Mouse (Mus musculus): ENCODE measurements around the gene Prcc. TPM values are rescaled to one million over a fixed set of nuclear protein-coding genes. Genes with fewer than 3 reads are reported as not detected.

Gene Prcc
- total and polyA plus RNA-seq, 2 experiments from 2014 or later = 20.9 to 97.8 TPM

DNA sequence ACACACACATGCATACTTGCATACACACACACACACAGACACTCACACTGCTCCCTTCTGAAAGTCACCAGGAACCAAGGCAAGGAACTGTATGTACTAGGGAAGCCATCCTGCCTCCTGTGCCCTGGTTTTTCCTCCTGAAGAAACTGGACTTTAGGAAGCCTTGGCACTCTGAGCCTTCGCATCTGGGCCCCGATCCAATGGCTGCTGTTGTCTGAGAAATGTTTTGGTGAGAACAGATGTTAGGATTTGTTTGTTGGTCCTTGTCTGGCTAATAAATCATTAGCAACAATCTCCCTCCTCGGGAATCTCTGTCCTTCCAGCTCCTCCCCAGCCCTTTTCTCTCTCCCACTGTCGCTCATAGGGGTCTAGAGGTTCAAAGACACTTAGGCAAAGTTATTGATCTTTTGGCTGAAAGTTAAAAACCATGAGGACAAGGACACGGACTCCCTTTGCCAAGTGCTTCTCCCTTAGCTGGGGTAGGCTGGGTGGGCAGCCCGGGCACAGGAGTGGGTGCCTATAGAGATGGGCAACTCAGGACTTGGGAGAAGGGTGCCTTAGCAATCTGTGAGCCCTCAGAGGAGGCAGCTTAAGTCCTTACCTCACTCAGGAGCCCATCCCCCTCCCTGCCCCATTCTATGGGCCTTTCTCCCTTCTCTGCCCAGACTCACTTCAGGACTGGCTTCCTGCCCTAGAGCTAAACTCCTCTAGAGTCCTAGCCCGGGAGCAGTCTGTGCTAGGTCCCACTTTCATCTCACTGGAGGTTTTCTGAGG is 30.4 kb downstream of the Prcc start:
- no peaks in the 10 kb centered on the region for H3K27me3 ChIP-seq (ENCODE audit: insufficient read depth, low read length)
- no peak for TF ChIP-seq CTCF (IDR thresholded peaks at IDR 0.05; ENCODE audit: low read depth)
- H3K9me3 ChIP-seq (ENCODE audit: low read length) = no peaks in the 10 kb centered on the region
- peak; percentile 15 for DNase-seq (ENCODE audit: low spot score)
- no peak overlapping the region for H3K4me3 ChIP-seq (ENCODE audit: low read length)
- H3K4me1 ChIP-seq (ENCODE audit: insufficient read depth, low read length) = no peaks in the 10 kb centered on the region
- no peak overlapping the region for H3K9ac ChIP-seq (replicated peaks; ENCODE audit: low read length)
- H3K36me3 ChIP-seq (ENCODE audit: insufficient read depth, low read length) = peaks cover 29% of the 10 kb centered on the region
- no peak for ATAC-seq
- peak overlapping the region; percentile 37; the same call in 1 of the 2 replicates for H3K27ac ChIP-seq
- WGBS = 50% methylated on average over 7 of the region's 7 CpGs
- no peak overlapping the region for H3K4me2 ChIP-seq (ENCODE audit: low read depth, low read length)

DNA sequence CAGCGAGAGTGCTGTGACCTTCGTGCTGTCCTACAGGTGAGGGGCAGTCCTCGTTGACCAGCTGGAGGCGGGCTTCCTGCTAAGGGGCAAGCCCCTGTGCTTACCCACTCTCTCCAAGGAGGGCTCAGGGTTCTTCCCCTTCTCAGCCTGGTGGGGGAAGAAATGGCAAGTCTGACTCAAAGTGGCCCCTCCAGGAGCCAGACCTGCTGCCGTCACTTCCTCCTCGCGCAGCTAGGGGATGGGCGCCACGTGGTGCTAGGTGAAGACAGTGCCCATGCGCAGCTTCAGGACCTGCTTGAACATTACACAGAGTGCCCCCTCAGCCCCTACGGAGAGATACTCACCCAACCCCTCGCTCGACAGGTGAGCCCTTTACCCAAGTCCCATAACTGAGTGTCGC is 36.3 kb downstream of the Prcc start:
- Histone ChIP-seq H3K4me3 (ENCODE audit: low read length) (no peak overlapping the region), H3K36me3 (ENCODE audit: insufficient read depth, low read length) (no peaks in the 10 kb centered on the region), H3K4me2 (ENCODE audit: low read depth, low read length) (no peak overlapping the region), H3K4me1 (ENCODE audit: insufficient read depth, low read length) (no peaks in the 10 kb centered on the region), H3K27ac (no peak overlapping the region), H3K9ac (replicated peaks; ENCODE audit: low read length) (no peak overlapping the region), H3K9me3 (ENCODE audit: low read length) (no peaks in the 10 kb centered on the region), H3K27me3 (ENCODE audit: insufficient read depth, low read length) (no peaks in the 10 kb centered on the region)
- DNase-seq (ENCODE audit: low spot score) = no peak
- WGBS = 84% methylated on average over 14 of the region's 14 CpGs
- ATAC-seq = no peak
- no peak for TF ChIP-seq CTCF (IDR thresholded peaks at IDR 0.05; ENCODE audit: low read depth)

DNA sequence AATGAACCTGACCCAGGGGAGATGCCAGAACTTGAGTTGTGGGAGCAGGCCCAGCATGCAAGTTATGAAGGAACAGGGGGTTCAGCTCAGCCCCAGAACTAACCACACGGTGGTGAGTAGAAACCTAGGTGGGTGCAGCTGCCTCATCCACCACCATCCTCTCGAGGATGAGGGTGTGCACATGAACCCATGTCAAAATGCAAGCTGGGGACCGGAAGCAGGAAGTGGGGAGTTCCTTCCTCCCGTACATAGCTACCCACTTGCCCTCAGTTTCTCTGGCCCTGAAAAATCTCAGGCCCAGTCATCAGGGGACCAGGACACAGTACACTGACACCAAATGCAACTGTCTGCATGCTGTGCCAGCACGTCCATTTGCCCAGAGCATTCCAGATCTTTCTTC is 37.7 kb downstream of the Prcc start:
- no peaks in the 10 kb centered on the region for H3K9me3 ChIP-seq (ENCODE audit: low read length)
- WGBS = 79% methylated on average over 5 of the region's 5 CpGs
- no peak overlapping the region for H3K9ac ChIP-seq (replicated peaks; ENCODE audit: low read length)
- no peak overlapping the region for H3K4me2 ChIP-seq (ENCODE audit: low read depth, low read length)
- DNase-seq (ENCODE audit: low spot score) = no peak
- H3K27me3 ChIP-seq (ENCODE audit: insufficient read depth, low read length) = no peaks in the 10 kb centered on the region
- no peak for ATAC-seq
- TF ChIP-seq CTCF (IDR thresholded peaks at IDR 0.05; ENCODE audit: low read depth) = no peak
- no peaks in the 10 kb centered on the region for H3K36me3 ChIP-seq (ENCODE audit: insufficient read depth, low read length)
- no peak overlapping the region for H3K4me3 ChIP-seq (ENCODE audit: low read length)
- H3K27ac ChIP-seq = no peak overlapping the region
- H3K4me1 ChIP-seq (ENCODE audit: insufficient read depth, low read length) = no peaks in the 10 kb centered on the region

DNA sequence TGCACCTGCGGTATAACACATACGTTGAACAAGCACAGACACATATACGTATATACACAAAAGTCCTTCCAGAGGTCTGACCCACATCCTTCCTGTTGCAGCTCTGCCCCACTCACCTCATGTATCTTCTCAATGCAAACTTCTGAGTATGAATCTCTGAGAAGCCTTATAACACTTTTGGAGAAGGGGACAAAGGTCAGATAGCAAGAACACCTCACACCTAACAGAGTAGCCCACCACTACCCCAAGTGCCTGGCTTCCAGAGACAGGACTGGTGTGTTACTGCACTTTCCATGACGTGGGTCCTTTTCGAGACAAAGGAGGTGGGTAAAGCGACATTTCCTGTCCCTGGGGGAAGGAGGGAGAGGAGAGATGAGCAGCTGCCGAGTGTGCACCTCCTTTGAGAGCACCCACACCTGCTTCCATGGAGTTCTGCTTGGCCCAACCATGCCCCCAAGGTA is 38.7 kb downstream of the Prcc start, which contains the start of gene Sh2d2a:
Gene Sh2d2a (plus strand): TSS at position 106 of the 461 bp plus-strand sequence.
- Histone ChIP-seq H3K27ac (no peak within 1 kb of the TSS), H3K36me3 (ENCODE audit: insufficient read depth, low read length) (no peaks in the 10 kb centered on the region), H3K27me3 (ENCODE audit: insufficient read depth, low read length) (no peaks in the 10 kb centered on the region), H3K9ac (replicated peaks; ENCODE audit: low read length) (no peak within 1 kb of the TSS), H3K4me1 (ENCODE audit: insufficient read depth, low read length) (no peaks in the 10 kb centered on the region), H3K4me2 (ENCODE audit: low read depth, low read length) (no peak within 1 kb of the TSS), H3K4me3 (ENCODE audit: low read length) (no peak within 1 kb of the TSS), H3K9me3 (ENCODE audit: low read length) (no peaks in the 10 kb centered on the region)
- no peak for ATAC-seq
- no peak for TF ChIP-seq CTCF (IDR thresholded peaks at IDR 0.05; ENCODE audit: low read depth)
- WGBS = 81% methylated on average over 7 of the region's 7 CpGs
- no peak for DNase-seq (ENCODE audit: low spot score)

DNA sequence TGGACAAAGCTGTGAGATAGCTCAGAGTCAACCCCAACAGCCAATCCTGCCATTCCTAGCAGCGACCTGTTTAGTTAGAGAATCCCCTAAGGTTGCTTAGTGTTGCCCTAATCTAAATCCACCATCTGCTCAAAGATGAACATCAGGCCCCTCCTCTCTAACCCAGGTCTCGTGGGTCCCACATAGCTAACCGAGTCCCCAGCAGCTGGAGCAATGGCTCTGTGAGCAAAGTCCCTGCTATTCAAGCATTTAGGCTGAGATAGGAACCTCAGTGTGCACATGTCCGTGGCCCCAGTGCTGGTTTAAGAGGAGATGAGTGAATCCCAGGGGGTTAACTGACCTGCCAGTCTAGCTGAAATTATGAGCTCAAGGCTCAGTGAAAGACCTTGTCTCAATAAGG is 39.2 kb downstream of the Prcc start:
- no peaks in the 10 kb centered on the region for H3K27me3 ChIP-seq (ENCODE audit: insufficient read depth, low read length)
- no peak overlapping the region for H3K9ac ChIP-seq (replicated peaks; ENCODE audit: low read length)
- no peaks in the 10 kb centered on the region for H3K4me1 ChIP-seq (ENCODE audit: insufficient read depth, low read length)
- no peak overlapping the region for H3K4me3 ChIP-seq (ENCODE audit: low read length)
- ATAC-seq (no peak), DNase-seq (ENCODE audit: low spot score) (no peak)
- TF ChIP-seq CTCF (IDR thresholded peaks at IDR 0.05; ENCODE audit: low read depth) = no peak
- 70% methylated on average over 4 of the region's 4 CpGs for WGBS
- no peaks in the 10 kb centered on the region for H3K9me3 ChIP-seq (ENCODE audit: low read length)
- no peak overlapping the region for H3K4me2 ChIP-seq (ENCODE audit: low read depth, low read length)
- H3K27ac ChIP-seq = no peak overlapping the region
- H3K36me3 ChIP-seq (ENCODE audit: insufficient read depth, low read length) = no peaks in the 10 kb centered on the region

DNA sequence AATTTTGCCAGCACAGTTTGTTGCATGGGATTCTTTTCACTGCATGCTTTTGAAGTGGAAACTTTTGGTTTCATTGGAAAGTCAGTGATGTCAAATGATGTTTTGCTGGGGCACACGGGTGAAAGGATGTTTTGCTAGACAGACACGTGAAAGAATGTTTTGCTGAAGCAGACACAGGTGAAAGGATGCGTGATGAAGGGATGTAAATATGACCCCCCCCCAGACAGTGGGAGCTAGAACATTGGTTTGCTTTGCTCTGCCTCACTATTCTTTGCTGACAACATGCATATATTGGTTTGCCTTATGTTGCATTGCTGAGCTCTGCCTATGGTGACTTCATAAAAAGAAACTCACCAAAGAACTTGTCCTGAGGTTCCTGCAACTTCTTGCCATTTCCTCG is 40.4 kb downstream of the Prcc start:
- whole genome bisulfite sequencing = 84% methylated on average over 4 of the region's 4 CpGs
- no peak for ATAC-seq

DNA sequence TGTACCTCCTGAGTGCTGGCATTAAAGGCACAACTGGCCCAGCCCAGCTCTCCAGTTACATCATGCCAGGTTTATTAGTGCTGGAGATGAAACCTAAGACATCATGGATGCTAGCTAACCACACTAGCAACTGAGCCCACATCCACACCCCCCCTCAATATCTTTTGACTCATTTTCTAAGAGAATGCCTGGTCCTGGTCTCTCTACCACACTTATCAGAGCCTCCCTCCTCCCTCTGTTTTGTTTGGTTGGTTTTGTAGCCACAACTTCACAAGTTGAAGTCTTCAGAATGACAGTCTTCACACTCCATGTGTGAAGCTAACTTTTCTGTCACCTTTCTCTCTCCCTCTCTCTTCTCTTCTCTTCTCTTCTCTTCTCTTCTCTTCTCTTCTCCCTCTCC is 44.5 kb downstream of the Prcc start:
- Histone ChIP-seq H3K9ac (replicated peaks; ENCODE audit: low read length) (no peak overlapping the region), H3K36me3 (ENCODE audit: insufficient read depth, low read length) (no peaks in the 10 kb centered on the region), H3K27ac (no peak overlapping the region), H3K4me3 (ENCODE audit: low read length) (no peak overlapping the region), H3K9me3 (ENCODE audit: low read length) (no peaks in the 10 kb centered on the region), H3K4me2 (ENCODE audit: low read depth, low read length) (no peak overlapping the region), H3K4me1 (ENCODE audit: insufficient read depth, low read length) (no peaks in the 10 kb centered on the region), H3K27me3 (ENCODE audit: insufficient read depth, low read length) (no peaks in the 10 kb centered on the region)
- no peak for ATAC-seq
- TF ChIP-seq CTCF (IDR thresholded peaks at IDR 0.05; ENCODE audit: low read depth) = no peak
- DNase-seq (ENCODE audit: low spot score) = no peak

More for the DNA sequence above, 40.4 kb downstream of the Prcc start:
- no peaks in the 10 kb centered on the region for H3K27me3 ChIP-seq (ENCODE audit: insufficient read depth, low read length)
- no peaks in the 10 kb centered on the region for H3K4me1 ChIP-seq (ENCODE audit: insufficient read depth, low read length)
- no peak overlapping the region for H3K4me2 ChIP-seq (ENCODE audit: low read depth, low read length)
- no peak for DNase-seq (ENCODE audit: low spot score)
- no peaks in the 10 kb centered on the region for H3K9me3 ChIP-seq (ENCODE audit: low read length)
- H3K9ac ChIP-seq (replicated peaks; ENCODE audit: low read length) = no peak overlapping the region
- H3K4me3 ChIP-seq (ENCODE audit: low read length) = no peak overlapping the region
- H3K36me3 ChIP-seq (ENCODE audit: insufficient read depth, low read length) = no peaks in the 10 kb centered on the region
- no peak for TF ChIP-seq CTCF (IDR thresholded peaks at IDR 0.05; ENCODE audit: low read depth)
- no peak overlapping the region for H3K27ac ChIP-seq
